Mouse (Mus musculus): Measurements from ENCODE around the gene Ttc4.

Ttc4 gene

GRCm38 (mm10) chr4:106678442-106679118, at the start of gene Ttc4:
Ttc4 (minus strand) TSS chr4:106678944.
- DNase-seq = peak; percentile 84 to 87

- DNase-seq = peak; percentile 16 to 39
Observed at GRCm38 (mm10) chr4:106720631-106721030, 41.9 kb upstream of the Ttc4 start.

GRCm38 (mm10) chr4:106713622-106714021, 34.9 kb upstream of the Ttc4 start:
- DNase-seq = no peak

- DNase-seq = peak; percentile 77 to 86
Observed at GRCm38 (mm10) chr4:106708408-106708807, 29.7 kb upstream of the Ttc4 start.

GRCm38 (mm10) chr4:106707957-106708356, 29.2 kb upstream of the Ttc4 start:
- DNase-seq = no peak

- no peak for DNase-seq
Observed at GRCm38 (mm10) chr4:106705096-106705665, 26.4 kb upstream of the Ttc4 start.

GRCm38 (mm10) chr4:106704416-106704815, 25.7 kb upstream of the Ttc4 start:
- DNase-seq = peak; percentile 40 to 49

- DNase-seq = peak in 1 of 2 experiments; percentile 7
Observed at GRCm38 (mm10) chr4:106703956-106704355, 25.2 kb upstream of the Ttc4 start.

GRCm38 (mm10) chr4:106700798-106701197, 22.1 kb upstream of the Ttc4 start:
- DNase-seq = no peak

- peak; percentile 12 to 28 for DNase-seq
Observed at GRCm38 (mm10) chr4:106699989-106700388, 21.2 kb upstream of the Ttc4 start.

GRCm38 (mm10) chr4:106693841-106694430, 15.2 kb upstream of the Ttc4 start:
- no peak for DNase-seq

GRCm38 (mm10) chr4:106688636-106689296, 10.0 kb upstream of the Ttc4 start:
- DNase-seq = no peak

- DNase-seq = no peak
Observed at GRCm38 (mm10) chr4:106680955-106681354, 2.2 kb upstream of the Ttc4 start.

- DNase-seq = no peak
Observed at GRCm38 (mm10) chr4:106679152-106679551, 408 bp upstream of the Ttc4 start.

- no peak for DNase-seq
Observed at GRCm38 (mm10) chr4:106676749-106677148, 2.0 kb downstream of the Ttc4 start.

- no peak for DNase-seq
Observed at GRCm38 (mm10) chr4:106666546-106666945, 12.2 kb downstream of the Ttc4 start.

GRCm38 (mm10) chr4:106665673-106666072, 13.1 kb downstream of the Ttc4 start:
- no peak for DNase-seq

GRCm38 (mm10) chr4:106665269-106665668, 13.5 kb downstream of the Ttc4 start:
- no peak for DNase-seq

GRCm38 (mm10) chr4:106664697-106665096, 14.0 kb downstream of the Ttc4 start:
- no peak for DNase-seq

GRCm38 (mm10) chr4:106663956-106664470, 14.7 kb downstream of the Ttc4 start:
- DNase-seq = no peak

GRCm38 (mm10) chr4:106655681-106656080, 23.1 kb downstream of the Ttc4 start:
- DNase-seq = no peak

- no peak for DNase-seq
Observed at GRCm38 (mm10) chr4:106653051-106653450, 25.7 kb downstream of the Ttc4 start.

GRCm38 (mm10) chr4:106652546-106652945, 26.2 kb downstream of the Ttc4 start:
- DNase-seq = no peak
